Mouse (Mus musculus) lung, embryonic 16.5 days (tissue): ENCODE measurements around the gene Btbd9. TPM values are rescaled to one million over a fixed set of nuclear protein-coding genes. Genes with fewer than 3 reads are reported as not detected.

Source experiments
- ATAC-seq: fragments of 200-750 bp; cut with Nextera tagmentation; 2 replicates; pipeline ENCODE4 v1.8.0; 2017; ENCODE audit warnings: low read depth, mild to moderate bottlenecking, moderate library complexity
- H3K27ac ChIP-seq: fragments of 300-500 bp; sonication (generic); 2 replicates; pipeline ENCODE4 v1.5.1; 2014; ENCODE audit warnings: mild to moderate bottlenecking, control low read depth, low read length
- H3K27me3 ChIP-seq: fragments of 300-500 bp; sonication (generic); 2 replicates; pipeline ENCODE4 v1.6.1; 2014; ENCODE audit warnings: low read depth, low read length, mixed read lengths; ENCODE audit not compliant: control insufficient read depth, insufficient read depth
- H3K36me3 ChIP-seq: fragments of 300-500 bp; sonication (generic); 2 replicates; pipeline ENCODE4 v1.6.1; 2014; ENCODE audit warnings: low read length; ENCODE audit not compliant: control insufficient read depth, insufficient read depth
- H3K4me1 ChIP-seq: fragments of 300-500 bp; sonication (generic); replicated peaks from 2 replicates; pipeline ENCODE4 v1.6.1; 2014; ENCODE audit warnings: low read length, mixed read lengths; ENCODE audit not compliant: control insufficient read depth, insufficient read depth
- H3K4me2 ChIP-seq: fragments of 300-500 bp; sonication (generic); 2 replicates; pipeline ENCODE4 v1.6.1; 2014; ENCODE audit warnings: low read depth, low read length, control low read depth
- H3K4me3 ChIP-seq: fragments of 300-500 bp; sonication (generic); 2 replicates; pipeline ENCODE4 v1.5.1; 2014; ENCODE audit warnings: mild to moderate bottlenecking, low read length, control low read depth
- H3K9ac ChIP-seq: fragments of 300-500 bp; sonication (generic); 2 replicates; pipeline ENCODE4 v1.6.1; 2014; ENCODE audit warnings: low read length, control low read depth
- H3K9me3 ChIP-seq: fragments of 300-500 bp; sonication (generic); 2 replicates; pipeline ENCODE4 v1.6.1; 2016; ENCODE audit warnings: low read length; ENCODE audit not compliant: control insufficient read depth
- WGBS: fragments of 180-500 bp; shearing (Covaris S2); extraction: QIAGEN DNeasy Blood & Tissue Kit; methylation state at CpG from one replicate; pipeline ENCODE4 v1.1.7; 2014; 5-methylcytosine and 5-hydroxymethylcytosine counted together
- polyA plus RNA-seq: library from polyadenylated mRNA; unstranded; fragments of >200 nt; fragmentation: Nextera tagmentation; extraction: Ambion mirVana; gene quantifications from 2 replicates; pipeline ENCODE4 v1.2.1, GENCODE M21; 2015

The Btbd9 gene
- polyA plus RNA-seq, 1 experiment from 2014 or later: 55.8 TPM

GRCm38 (mm10) chr17:30474561-30474960 is 101.7 kb downstream of the Btbd9 start:
- no peak overlapping the region for H3K4me2 ChIP-seq
- H3K9me3 ChIP-seq: no peaks in the 10 kb centered on the region
- peaks cover 17% of the 10 kb centered on the region for H3K4me1 ChIP-seq
- H3K4me3 ChIP-seq: no peak overlapping the region
- no peaks in the 10 kb centered on the region for H3K27me3 ChIP-seq
- no peaks in the 10 kb centered on the region for H3K36me3 ChIP-seq
- no peak overlapping the region for H3K9ac ChIP-seq
- no peak for ATAC-seq
- WGBS: 41% methylated on average over 2 of the region's 2 CpGs
- H3K27ac ChIP-seq: no peak overlapping the region

- no peak overlapping the region for H3K4me2 ChIP-seq
- no peak overlapping the region for H3K4me3 ChIP-seq
- no peak for ATAC-seq
- no peak overlapping the region for H3K27ac ChIP-seq
- no peak overlapping the region for H3K9ac ChIP-seq
- H3K27me3 ChIP-seq: no peaks in the 10 kb centered on the region
- H3K36me3 ChIP-seq: no peaks in the 10 kb centered on the region
- H3K9me3 ChIP-seq: no peaks in the 10 kb centered on the region
- 92% methylated on average over 10 of the region's 10 CpGs for WGBS
- peaks cover 28% of the 10 kb centered on the region for H3K4me1 ChIP-seq
Measured at GRCm38 (mm10) chr17:30472776-30473175, 103.5 kb downstream of the Btbd9 start.

GRCm38 (mm10) chr17:30471512-30471911 is 104.8 kb downstream of the Btbd9 start:
- WGBS: 54% methylated on average over 7 of the region's 7 CpGs
- no peaks in the 10 kb centered on the region for H3K9me3 ChIP-seq
- no peak overlapping the region for H3K4me2 ChIP-seq
- no peak overlapping the region for H3K9ac ChIP-seq
- peaks cover 35% of the 10 kb centered on the region for H3K4me1 ChIP-seq
- no peak for ATAC-seq
- H3K4me3 ChIP-seq: no peak overlapping the region
- no peaks in the 10 kb centered on the region for H3K36me3 ChIP-seq
- H3K27me3 ChIP-seq: no peaks in the 10 kb centered on the region
- peak overlapping the region; percentile 85 for H3K27ac ChIP-seq

- Histone ChIP-seq H3K9ac (no peak overlapping the region), H3K27me3 (no peaks in the 10 kb centered on the region), H3K4me2 (no peak overlapping the region; the same call in 1 of the 2 replicates), H3K9me3 (no peaks in the 10 kb centered on the region), H3K4me3 (no peak overlapping the region), H3K4me1 (peaks cover 35% of the 10 kb centered on the region), H3K27ac (peak overlapping the region; percentile 85), H3K36me3 (no peaks in the 10 kb centered on the region)
- peak; percentile 82 for ATAC-seq
- 26% methylated on average over 8 of the region's 8 CpGs for WGBS
Measured at GRCm38 (mm10) chr17:30470790-30471189, 105.5 kb downstream of the Btbd9 start.

- Histone ChIP-seq H3K4me3 (no peak overlapping the region), H3K9me3 (no peaks in the 10 kb centered on the region), H3K9ac (0 out of 2 replicates have a peak overlapping the region, but pooled peaks have one; percentile 3), H3K4me2 (no peak overlapping the region; the same call in 1 of the 2 replicates), H3K27ac (peak overlapping the region; percentile 85), H3K4me1 (peaks cover 35% of the 10 kb centered on the region), H3K27me3 (no peaks in the 10 kb centered on the region), H3K36me3 (no peaks in the 10 kb centered on the region)
- 44% methylated on average over 8 of the region's 8 CpGs for WGBS
- no peak for ATAC-seq
Measured at GRCm38 (mm10) chr17:30470286-30470685, 106.0 kb downstream of the Btbd9 start.

- Histone ChIP-seq H3K27ac (peak overlapping the region; percentile 85), H3K9ac (no peak overlapping the region), H3K36me3 (no peaks in the 10 kb centered on the region), H3K27me3 (no peaks in the 10 kb centered on the region), H3K4me1 (peaks cover 42% of the 10 kb centered on the region), H3K4me3 (no peak overlapping the region), H3K9me3 (no peaks in the 10 kb centered on the region), H3K4me2 (no peak overlapping the region)
- ATAC-seq: no peak
- WGBS: 70% methylated on average over 10 of the region's 10 CpGs
Measured at GRCm38 (mm10) chr17:30469511-30470076, 106.7 kb downstream of the Btbd9 start.

- 25% methylated on average over 4 of the region's 4 CpGs for WGBS
- Histone ChIP-seq H3K4me3 (no peak overlapping the region), H3K4me2 (no peak overlapping the region), H3K9ac (no peak overlapping the region), H3K36me3 (no peaks in the 10 kb centered on the region), H3K9me3 (no peaks in the 10 kb centered on the region), H3K27me3 (no peaks in the 10 kb centered on the region), H3K27ac (no peak overlapping the region), H3K4me1 (peaks cover 48% of the 10 kb centered on the region)
- no peak for ATAC-seq
Measured at GRCm38 (mm10) chr17:30468368-30468767, 107.9 kb downstream of the Btbd9 start.

GRCm38 (mm10) chr17:30467566-30468213 is 108.6 kb downstream of the Btbd9 start:
- WGBS: 29% methylated on average over 14 of the region's 14 CpGs
- H3K27ac ChIP-seq: 0 out of 2 replicates have a peak overlapping the region, but pooled peaks have one; percentile 40
- ATAC-seq: peak; percentile 49
- H3K9ac ChIP-seq: no peak overlapping the region
- no peak overlapping the region for H3K4me3 ChIP-seq
- H3K9me3 ChIP-seq: no peaks in the 10 kb centered on the region
- no peaks in the 10 kb centered on the region for H3K27me3 ChIP-seq
- no peaks in the 10 kb centered on the region for H3K36me3 ChIP-seq
- H3K4me1 ChIP-seq: peaks cover 52% of the 10 kb centered on the region
- H3K4me2 ChIP-seq: no peak overlapping the region; the same call in 1 of the 2 replicates

GRCm38 (mm10) chr17:30465060-30465762 is 111.1 kb downstream of the Btbd9 start:
- Histone ChIP-seq H3K4me2 (no peak overlapping the region), H3K27me3 (no peaks in the 10 kb centered on the region), H3K36me3 (no peaks in the 10 kb centered on the region), H3K4me3 (no peak overlapping the region), H3K9ac (no peak overlapping the region), H3K27ac (no peak overlapping the region), H3K4me1 (peaks cover 42% of the 10 kb centered on the region), H3K9me3 (no peaks in the 10 kb centered on the region)
- 41% methylated on average over 6 of the region's 6 CpGs for WGBS
- peak; percentile 23 for ATAC-seq
